Mouse (Mus musculus) forebrain, embryonic 15.5 days (tissue): ENCODE data around the gene Ppt2. TPM values are rescaled to one million over a fixed set of nuclear protein-coding genes. Genes with fewer than 3 reads are reported as not detected.

ENCODE experiments used
- ATAC-seq: fragments of 200-750 bp; cut with Nextera tagmentation; replicated peaks from 2 replicates; pipeline ENCODE4 v1.8.0; 2017; ENCODE audit warnings: mild to moderate bottlenecking, moderate TSS enrichment, moderate library complexity
- H3K27ac ChIP-seq: fragments of 300-500 bp; sonication (generic); replicated peaks from 2 replicates; pipeline ENCODE4 v1.5.1; 2015; ENCODE audit warnings: mild to moderate bottlenecking, inconsistent platforms
- H3K27me3 ChIP-seq: fragments of 300-500 bp; sonication (generic); 2 replicates; pipeline ENCODE4 v1.6.1; 2015; ENCODE audit warnings: inconsistent platforms
- H3K36me3 ChIP-seq: fragments of 300-500 bp; sonication (generic); 2 replicates; pipeline ENCODE4 v1.6.1; 2015; ENCODE audit warnings: mild to moderate bottlenecking, inconsistent platforms
- H3K4me1 ChIP-seq: fragments of 300-500 bp; sonication (generic); 2 replicates; pipeline ENCODE4 v1.6.1; 2015; ENCODE audit warnings: inconsistent platforms
- H3K4me2 ChIP-seq: fragments of 300-500 bp; sonication (generic); replicated peaks from 2 replicates; pipeline ENCODE4 v1.6.1; 2015; ENCODE audit warnings: mild to moderate bottlenecking, inconsistent platforms
- H3K4me3 ChIP-seq: fragments of 300-500 bp; sonication (generic); 2 replicates; pipeline ENCODE4 v1.5.1; 2015; ENCODE audit warnings: mild to moderate bottlenecking, inconsistent platforms
- H3K9ac ChIP-seq: fragments of 300-500 bp; sonication (generic); replicated peaks from 2 replicates; pipeline ENCODE4 v1.6.1; 2015; ENCODE audit warnings: mild to moderate bottlenecking, inconsistent platforms
- H3K9me3 ChIP-seq: fragments of 300-500 bp; sonication (generic); 2 replicates; pipeline ENCODE4 v1.6.1; 2016; ENCODE audit warnings: inconsistent platforms
- WGBS: fragments of 180-500 bp; shearing (Covaris S2); methylation state at CpG from one replicate; pipeline ENCODE4 v1.1.7; 2015; ENCODE audit warnings: mixed read lengths; 5-methylcytosine and 5-hydroxymethylcytosine counted together
- polyA plus RNA-seq: library from polyadenylated mRNA; unstranded; fragments of >200 nt; fragmentation: Nextera tagmentation; extraction: Ambion mirVana; gene quantifications from 2 replicates; pipeline ENCODE4 v1.2.1, GENCODE M21; 2015

The Ppt2 gene
- polyA plus RNA-seq, 1 experiment from 2014 or later = 18.2 TPM

DNA sequence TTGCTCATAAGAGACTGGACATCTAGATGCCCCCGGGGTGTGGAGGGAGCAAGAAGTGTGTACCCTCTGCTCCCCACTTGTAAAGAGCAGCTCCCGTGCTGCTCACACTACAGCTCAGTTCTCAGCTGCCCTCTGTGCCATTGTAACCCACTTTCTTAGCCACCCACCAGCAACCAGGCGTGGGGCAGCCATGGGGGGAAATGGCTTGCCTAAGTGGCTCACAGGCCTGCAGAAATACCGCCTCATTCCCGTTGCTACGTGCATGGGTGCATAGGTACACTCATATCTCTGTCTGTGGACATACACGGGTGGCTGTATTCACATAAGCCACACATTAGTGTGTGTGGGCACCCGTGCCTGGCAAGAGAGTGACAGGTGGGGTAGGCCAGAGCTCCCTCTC is 34.7 kb upstream of the Ppt2 start:
- H3K27ac ChIP-seq = no peak overlapping the region
- H3K4me3 ChIP-seq = no peak overlapping the region
- no peaks in the 10 kb centered on the region for H3K9me3 ChIP-seq
- peaks cover 19% of the 10 kb centered on the region for H3K27me3 ChIP-seq
- no peak for ATAC-seq
- no peak overlapping the region for H3K4me2 ChIP-seq
- 81% methylated on average over 8 of the region's 8 CpGs for WGBS
- H3K9ac ChIP-seq = no peak overlapping the region
- H3K36me3 ChIP-seq = no peaks in the 10 kb centered on the region
- 0 out of 2 replicates have a peak, but pooled peaks cover 6% of the 10 kb centered on the region for H3K4me1 ChIP-seq

DNA sequence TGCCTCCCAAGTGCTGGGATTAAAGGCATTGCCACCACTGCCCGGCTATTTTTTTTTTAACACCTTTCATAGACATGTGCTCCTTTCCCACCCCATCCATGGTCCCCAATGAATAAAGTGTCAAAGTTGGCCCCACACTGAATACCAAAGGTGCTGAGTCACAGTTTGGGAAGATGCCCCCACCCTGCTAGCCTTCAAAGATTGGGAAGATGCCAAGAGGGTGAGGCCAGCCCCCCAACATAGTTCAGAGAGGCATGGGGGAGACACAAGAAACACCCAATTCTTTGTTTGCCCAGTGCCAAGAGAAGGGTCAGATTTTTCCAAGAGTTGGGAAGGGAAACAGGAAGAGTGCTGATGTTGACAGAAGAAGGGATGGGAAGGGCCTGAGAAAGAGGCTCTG is 34.2 kb upstream of the Ppt2 start:
- H3K9me3 ChIP-seq = no peaks in the 10 kb centered on the region
- H3K4me1 ChIP-seq = 0 out of 2 replicates have a peak, but pooled peaks cover 6% of the 10 kb centered on the region
- no peaks in the 10 kb centered on the region for H3K36me3 ChIP-seq
- ATAC-seq = no peak
- no peak overlapping the region for H3K4me2 ChIP-seq
- H3K9ac ChIP-seq = no peak overlapping the region
- 82% methylated on average over 1 of the region's 1 CpGs for WGBS
- no peak overlapping the region for H3K4me3 ChIP-seq
- peaks cover 19% of the 10 kb centered on the region for H3K27me3 ChIP-seq
- H3K27ac ChIP-seq = no peak overlapping the region

DNA sequence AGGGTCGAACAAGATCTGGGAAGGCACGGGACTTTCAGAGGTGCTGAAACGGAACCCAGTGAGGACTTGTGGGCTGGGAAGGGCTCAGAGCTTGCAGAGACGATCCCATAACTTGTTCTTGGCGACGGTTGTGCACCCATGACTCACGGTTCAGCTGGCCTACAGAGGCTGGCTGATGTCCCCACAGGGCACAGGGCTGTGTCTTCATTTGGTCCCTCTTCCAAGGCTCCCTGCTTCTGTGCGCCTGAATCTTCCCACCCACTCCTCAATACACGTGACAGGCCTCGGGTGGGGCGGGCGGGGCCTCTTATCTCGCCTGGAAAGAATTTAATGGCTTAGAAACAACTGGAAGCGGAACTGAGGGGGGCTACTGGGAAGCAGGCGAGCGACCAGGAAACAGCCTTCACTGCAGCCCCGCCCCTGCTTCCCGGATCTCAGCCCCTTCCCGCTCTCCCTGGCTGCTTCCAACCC is 32.8 kb upstream of the Ppt2 start:
- Histone ChIP-seq H3K4me2 (peak overlapping the region; percentile 22), H3K27me3 (peaks cover 19% of the 10 kb centered on the region), H3K9ac (no peak overlapping the region), H3K4me1 (0 out of 2 replicates have a peak, but pooled peaks cover 6% of the 10 kb centered on the region), H3K9me3 (no peaks in the 10 kb centered on the region), H3K36me3 (no peaks in the 10 kb centered on the region), H3K4me3 (peak overlapping the region; percentile 5; the same call in 1 of the 2 replicates), H3K27ac (no peak overlapping the region)
- 11% methylated on average over 19 of the region's 19 CpGs for WGBS
- ATAC-seq = no peak

DNA sequence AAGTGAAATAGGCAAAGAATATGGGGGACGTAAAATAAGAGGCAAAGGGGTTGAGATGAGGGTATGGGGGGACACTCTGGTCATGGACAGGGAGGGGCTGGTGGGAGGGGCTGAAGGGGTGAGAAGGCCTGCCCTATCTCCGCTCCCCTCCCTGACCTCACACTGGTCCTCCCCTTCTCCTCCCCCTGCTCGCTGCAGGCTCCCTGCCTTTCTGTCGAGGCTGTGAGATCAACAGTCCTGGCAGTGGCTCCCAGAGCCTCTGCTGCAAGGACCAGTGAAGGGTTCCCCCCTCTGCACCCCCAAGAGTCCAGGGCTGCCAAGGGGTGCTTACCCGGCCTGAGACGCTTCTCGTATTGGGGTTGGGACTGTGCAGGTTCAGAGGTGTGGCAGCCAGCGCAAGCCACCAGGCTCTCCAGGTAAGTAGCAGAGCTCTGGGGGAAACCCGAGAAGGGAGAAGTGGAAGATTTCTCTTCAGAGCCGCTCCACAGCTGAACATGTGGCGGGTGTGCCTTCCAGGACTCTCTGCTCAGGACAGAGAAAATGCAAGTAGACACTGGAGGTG is 32.0 kb upstream of the Ppt2 start:
- Histone ChIP-seq H3K4me2 (no peak overlapping the region), H3K9ac (no peak overlapping the region), H3K27ac (no peak overlapping the region), H3K27me3 (peaks cover 19% of the 10 kb centered on the region), H3K9me3 (no peaks in the 10 kb centered on the region), H3K36me3 (no peaks in the 10 kb centered on the region), H3K4me3 (no peak overlapping the region), H3K4me1 (0 out of 2 replicates have a peak, but pooled peaks cover 6% of the 10 kb centered on the region)
- 38% methylated on average over 11 of the region's 11 CpGs for WGBS
- ATAC-seq = no peak

DNA sequence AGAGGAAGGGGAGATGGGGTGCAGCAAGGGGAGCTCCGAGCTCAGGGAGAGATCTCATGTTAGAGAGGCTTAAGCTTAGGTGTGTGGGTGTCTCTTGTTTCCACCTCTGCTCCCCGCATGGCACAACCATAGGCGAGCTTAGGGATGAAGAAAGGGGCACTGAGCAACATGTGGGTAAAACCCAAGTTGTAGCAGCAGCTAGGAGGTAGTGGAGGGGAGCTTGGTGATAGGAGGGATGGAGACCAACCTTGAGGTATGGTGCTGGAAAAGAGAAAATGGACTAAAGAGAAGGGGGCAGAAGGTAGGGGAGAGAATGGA is 31.5 kb upstream of the Ppt2 start:
- 67% methylated on average over 3 of the region's 3 CpGs for WGBS
- ATAC-seq = no peak
- H3K4me2 ChIP-seq = no peak overlapping the region

DNA sequence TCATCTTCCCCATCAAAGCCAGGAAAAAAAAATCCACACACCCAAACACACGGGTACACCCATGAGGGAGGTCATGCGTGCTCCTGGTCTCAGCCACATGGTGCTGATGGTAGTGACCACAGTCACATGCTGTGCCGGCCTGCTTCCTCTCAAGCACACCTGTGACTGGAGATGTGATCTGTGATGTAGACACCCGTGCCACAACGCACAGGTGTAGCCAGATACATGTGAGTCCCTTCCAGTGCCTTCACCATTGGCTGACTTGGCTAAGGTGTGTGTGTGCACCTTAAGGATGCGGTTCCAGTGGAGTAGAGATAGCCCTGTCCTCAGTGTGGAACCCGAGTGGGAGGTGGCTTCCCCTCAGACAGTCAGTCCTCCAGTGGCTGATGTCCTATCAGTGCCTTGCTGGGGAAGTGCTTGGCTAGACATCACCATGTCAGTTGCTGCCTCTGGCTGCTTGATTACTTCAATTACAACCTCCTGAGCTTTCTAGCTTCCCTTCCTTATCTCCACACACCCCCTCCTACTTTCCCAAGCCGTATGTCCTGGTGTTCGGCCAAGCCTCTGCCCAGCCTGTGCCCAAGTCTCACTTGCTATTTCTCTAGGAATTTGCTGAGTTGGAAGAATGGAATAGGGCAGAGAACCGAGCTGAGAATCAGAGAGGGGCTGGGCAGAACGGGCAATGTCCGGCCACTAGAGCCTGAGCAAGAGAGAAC is 31.0 kb upstream of the Ppt2 start:
- Histone ChIP-seq H3K9ac (no peak overlapping the region), H3K9me3 (no peaks in the 10 kb centered on the region), H3K4me3 (no peak overlapping the region), H3K4me1 (0 out of 2 replicates have a peak, but pooled peaks cover 6% of the 10 kb centered on the region), H3K36me3 (0 out of 2 replicates have a peak, but pooled peaks cover 2% of the 10 kb centered on the region), H3K4me2 (no peak overlapping the region), H3K27ac (no peak overlapping the region), H3K27me3 (peaks cover 19% of the 10 kb centered on the region)
- WGBS = 75% methylated on average over 12 of the region's 12 CpGs
- no peak for ATAC-seq

More for the DNA sequence above, 31.5 kb upstream of the Ppt2 start:
- H3K4me3 ChIP-seq = no peak overlapping the region
- H3K27me3 ChIP-seq = peaks cover 19% of the 10 kb centered on the region
- 0 out of 2 replicates have a peak, but pooled peaks cover 6% of the 10 kb centered on the region for H3K4me1 ChIP-seq
- H3K9ac ChIP-seq = no peak overlapping the region
- no peaks in the 10 kb centered on the region for H3K9me3 ChIP-seq
- H3K36me3 ChIP-seq = no peaks in the 10 kb centered on the region
- no peak overlapping the region for H3K27ac ChIP-seq

DNA sequence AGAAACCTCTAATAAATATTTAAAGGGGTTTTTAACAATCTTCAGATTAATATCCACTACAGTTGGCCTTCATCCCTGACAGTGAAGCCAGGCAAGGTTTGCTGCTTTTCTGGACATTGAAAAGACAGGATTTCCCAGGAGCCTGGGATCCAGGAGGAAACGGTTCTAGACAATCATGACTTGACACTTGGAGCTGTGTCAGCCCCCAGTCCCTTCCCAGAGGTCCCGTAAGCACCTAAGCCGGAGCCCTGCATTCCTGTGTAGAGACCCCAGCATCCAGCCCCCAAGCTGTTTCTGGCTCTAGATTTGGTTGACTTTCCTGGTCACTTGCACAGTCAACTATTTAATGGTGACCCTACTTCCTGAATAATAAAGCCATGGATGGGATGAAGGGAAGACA is 30.3 kb upstream of the Ppt2 start:
- Histone ChIP-seq H3K36me3 (peaks cover 8% of the 10 kb centered on the region), H3K9ac (no peak overlapping the region), H3K27me3 (peaks cover 19% of the 10 kb centered on the region), H3K27ac (no peak overlapping the region), H3K4me1 (0 out of 2 replicates have a peak, but pooled peaks cover 6% of the 10 kb centered on the region), H3K4me3 (no peak overlapping the region), H3K9me3 (no peaks in the 10 kb centered on the region), H3K4me2 (no peak overlapping the region)
- ATAC-seq = no peak
- WGBS = 81% methylated on average over 3 of the region's 3 CpGs

DNA sequence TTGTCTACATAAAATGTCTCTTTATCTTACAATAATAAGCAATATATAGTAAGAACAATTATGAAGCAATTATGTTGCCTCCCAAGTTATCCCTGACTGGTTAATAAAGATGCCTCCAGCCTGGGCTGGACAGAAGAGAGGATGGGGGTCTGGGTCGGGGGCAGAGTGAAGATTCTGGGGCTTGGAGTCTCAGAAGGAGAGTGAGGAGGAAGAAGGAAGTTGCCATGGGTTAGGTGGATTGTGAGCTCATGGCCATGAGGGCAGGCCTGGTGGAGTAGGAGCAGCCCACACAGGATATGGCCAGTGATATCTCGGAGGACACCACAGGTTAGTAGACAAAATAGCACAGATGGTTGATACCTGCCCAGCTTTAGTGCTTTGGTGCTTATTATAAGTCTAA is 29.8 kb upstream of the Ppt2 start:
- Histone ChIP-seq H3K9ac (no peak overlapping the region), H3K27ac (no peak overlapping the region), H3K36me3 (peaks cover 13% of the 10 kb centered on the region), H3K27me3 (peaks cover 19% of the 10 kb centered on the region), H3K9me3 (no peaks in the 10 kb centered on the region), H3K4me3 (no peak overlapping the region), H3K4me1 (0 out of 2 replicates have a peak, but pooled peaks cover 6% of the 10 kb centered on the region), H3K4me2 (no peak overlapping the region)
- ATAC-seq = no peak
- WGBS = 85% methylated on average over 2 of the region's 2 CpGs

DNA sequence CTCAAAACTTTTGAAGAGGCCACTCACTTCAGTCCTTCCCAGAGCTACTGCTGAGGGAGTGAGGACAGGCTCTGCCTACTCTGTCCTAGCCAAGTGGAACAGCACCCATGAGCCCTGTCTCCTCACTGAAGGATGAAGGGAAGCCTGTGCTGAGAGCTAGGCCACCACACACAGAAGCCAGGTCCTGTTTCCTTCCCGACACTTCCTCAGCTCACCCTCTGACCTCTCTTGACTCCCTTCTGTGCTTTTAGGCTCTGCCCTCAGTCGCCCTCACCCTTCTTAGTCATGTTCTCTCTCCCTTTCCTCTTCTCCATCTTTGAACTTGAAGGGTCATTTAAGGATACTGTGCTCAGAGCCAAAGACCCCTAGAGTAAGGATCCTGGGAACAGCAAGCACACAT is 29.0 kb upstream of the Ppt2 start:
- no peak overlapping the region for H3K4me2 ChIP-seq
- ATAC-seq = no peak
- H3K9me3 ChIP-seq = no peaks in the 10 kb centered on the region
- H3K4me3 ChIP-seq = no peak overlapping the region
- no peak overlapping the region for H3K27ac ChIP-seq
- H3K36me3 ChIP-seq = peaks cover 22% of the 10 kb centered on the region
- 0 out of 2 replicates have a peak, but pooled peaks cover 6% of the 10 kb centered on the region for H3K4me1 ChIP-seq
- 52% methylated on average over 2 of the region's 2 CpGs for WGBS
- no peak overlapping the region for H3K9ac ChIP-seq
- peaks cover 19% of the 10 kb centered on the region for H3K27me3 ChIP-seq

DNA sequence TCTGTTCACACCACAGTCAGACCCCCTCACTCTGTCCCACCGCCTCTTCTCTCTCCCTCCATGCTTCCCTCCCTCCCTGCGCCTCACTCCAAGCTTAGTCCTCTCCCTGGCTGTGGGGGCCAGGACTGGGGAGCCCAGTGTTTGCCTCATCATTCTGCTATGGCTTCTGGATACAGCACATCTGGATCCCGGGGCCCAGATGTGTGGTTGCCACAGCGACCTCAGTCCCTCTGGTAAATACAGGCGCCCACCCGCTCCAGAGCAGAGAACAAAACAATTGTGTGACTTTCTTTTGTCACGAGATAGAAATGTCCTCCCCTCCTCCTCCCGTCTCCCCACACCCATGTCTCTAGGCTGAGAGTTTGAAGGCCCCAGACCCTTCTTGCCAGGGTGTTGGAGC is 28.4 kb upstream of the Ppt2 start:
- Histone ChIP-seq H3K27ac (no peak overlapping the region), H3K9ac (no peak overlapping the region), H3K4me3 (no peak overlapping the region), H3K9me3 (no peaks in the 10 kb centered on the region), H3K27me3 (peaks cover 19% of the 10 kb centered on the region), H3K36me3 (peaks cover 28% of the 10 kb centered on the region), H3K4me2 (no peak overlapping the region), H3K4me1 (0 out of 2 replicates have a peak, but pooled peaks cover 6% of the 10 kb centered on the region)
- WGBS = 47% methylated on average over 8 of the region's 8 CpGs
- ATAC-seq = no peak

DNA sequence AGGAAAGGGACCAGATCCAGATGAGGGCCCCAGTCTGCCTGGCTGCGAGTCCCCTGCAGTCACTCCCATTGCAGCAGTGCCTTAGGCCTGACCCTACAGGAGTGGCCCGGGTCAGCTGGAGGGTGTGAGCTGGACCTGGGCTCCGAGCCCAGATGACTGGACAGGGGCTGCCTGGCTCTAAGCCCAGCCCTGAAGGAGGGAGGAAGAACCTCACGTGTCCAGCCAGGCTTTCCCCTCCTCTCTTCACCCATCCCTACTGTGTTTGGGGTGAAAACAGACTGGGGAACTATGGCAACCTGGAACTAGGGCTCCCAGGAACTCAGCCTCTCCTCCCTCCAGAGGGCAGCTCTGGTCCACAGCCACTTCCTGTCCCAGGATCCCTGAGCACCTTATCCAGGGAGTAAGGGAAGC is 27.3 kb upstream of the Ppt2 start:
- no peak overlapping the region for H3K4me2 ChIP-seq
- H3K36me3 ChIP-seq = peaks cover 38% of the 10 kb centered on the region
- H3K27ac ChIP-seq = no peak overlapping the region
- H3K4me1 ChIP-seq = no peaks in the 10 kb centered on the region
- H3K4me3 ChIP-seq = no peak overlapping the region
- peaks cover 10% of the 10 kb centered on the region for H3K27me3 ChIP-seq
- WGBS = 67% methylated on average over 4 of the region's 4 CpGs
- ATAC-seq = peak; percentile 13; the same call in 1 of the 2 replicates
- no peak overlapping the region for H3K9ac ChIP-seq
- no peaks in the 10 kb centered on the region for H3K9me3 ChIP-seq

DNA sequence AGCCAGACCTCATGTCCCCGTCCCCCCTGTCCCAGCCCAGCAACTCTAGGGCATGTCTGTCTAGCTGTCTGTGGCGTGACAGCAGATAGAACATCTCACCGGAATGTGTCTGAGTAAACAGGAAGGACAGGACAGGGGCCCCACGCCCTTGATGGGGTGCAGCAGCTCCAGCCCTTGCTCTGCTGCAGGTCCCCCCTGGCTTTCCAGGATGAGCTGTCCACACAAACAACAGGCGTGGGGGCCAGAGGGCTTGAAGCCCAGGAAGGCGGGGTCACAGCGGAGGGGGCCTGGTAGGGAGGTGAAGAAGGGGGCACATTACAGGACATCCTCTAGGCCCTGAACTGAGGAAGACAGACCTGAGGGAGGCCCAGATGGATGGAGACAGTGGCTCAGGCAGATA is 26.9 kb upstream of the Ppt2 start:
- Histone ChIP-seq H3K27me3 (peaks cover 5% of the 10 kb centered on the region), H3K36me3 (peaks cover 43% of the 10 kb centered on the region), H3K27ac (no peak overlapping the region), H3K9me3 (no peaks in the 10 kb centered on the region), H3K9ac (no peak overlapping the region), H3K4me2 (no peak overlapping the region), H3K4me3 (no peak overlapping the region), H3K4me1 (no peaks in the 10 kb centered on the region)
- 87% methylated on average over 7 of the region's 7 CpGs for WGBS
- 0 out of 2 replicates have a peak, but pooled peaks have one; percentile 20 for ATAC-seq
